Mouse (Mus musculus) ovary, postnatal 14 days (tissue): Measurements from ENCODE around the gene Gm14214.

Experiments
- DNase-seq: peaks from one replicate; pipeline ENCODE4 v3.0.0; 2022; ENCODE audit warnings: low spot score

The Gm14214 gene

GRCm38 (mm10) chr2:154769930-154770329 is at the start of gene Gm14214:
Gm14214 (minus strand) TSS chr2:154770030.
- no peak for DNase-seq

- DNase-seq = no peak
Measured at GRCm38 (mm10) chr2:154818599-154818998, 48.8 kb upstream of the Gm14214 start.

GRCm38 (mm10) chr2:154817788-154818187 is 48.0 kb upstream of the Gm14214 start:
- DNase-seq = peak; percentile 27

GRCm38 (mm10) chr2:154817089-154817488 is 47.3 kb upstream of the Gm14214 start:
- no peak for DNase-seq

GRCm38 (mm10) chr2:154813426-154813825 is 43.6 kb upstream of the Gm14214 start:
- DNase-seq = no peak

- no peak for DNase-seq
Measured at GRCm38 (mm10) chr2:154810821-154811220, 41.0 kb upstream of the Gm14214 start.

- DNase-seq = no peak
Measured at GRCm38 (mm10) chr2:154809107-154809762, 39.4 kb upstream of the Gm14214 start.

GRCm38 (mm10) chr2:154807689-154808088 is 37.9 kb upstream of the Gm14214 start:
- no peak for DNase-seq

- no peak for DNase-seq
Measured at GRCm38 (mm10) chr2:154803845-154804244, 34.0 kb upstream of the Gm14214 start.

GRCm38 (mm10) chr2:154803372-154803771 is 33.5 kb upstream of the Gm14214 start:
- DNase-seq = no peak

GRCm38 (mm10) chr2:154791661-154792642 is 22.1 kb upstream of the Gm14214 start:
- peak; percentile 60 for DNase-seq

- peak; percentile 93 for DNase-seq
Measured at GRCm38 (mm10) chr2:154790656-154791483, 21.0 kb upstream of the Gm14214 start, which contains the start of the genes Raly and a. Raly (plus strand) TSS chr2:154791096. a (plus strand) TSS chr2:154791402.

GRCm38 (mm10) chr2:154789977-154790655 is 20.3 kb upstream of the Gm14214 start:
- no peak for DNase-seq

GRCm38 (mm10) chr2:154789381-154789780 is 19.6 kb upstream of the Gm14214 start:
- no peak for DNase-seq

GRCm38 (mm10) chr2:154786776-154787175 is 16.9 kb upstream of the Gm14214 start:
- no peak for DNase-seq

- DNase-seq = no peak
Measured at GRCm38 (mm10) chr2:154786187-154786586, 16.4 kb upstream of the Gm14214 start.

- no peak for DNase-seq
Measured at GRCm38 (mm10) chr2:154785284-154785683, 15.5 kb upstream of the Gm14214 start.

GRCm38 (mm10) chr2:154782856-154783650 is 13.2 kb upstream of the Gm14214 start:
- DNase-seq = no peak

- no peak for DNase-seq
Measured at GRCm38 (mm10) chr2:154782361-154782760, 12.5 kb upstream of the Gm14214 start.

- DNase-seq = no peak
Measured at GRCm38 (mm10) chr2:154779648-154780047, 9.8 kb upstream of the Gm14214 start.

- DNase-seq = no peak
Measured at GRCm38 (mm10) chr2:154776496-154776895, 6.7 kb upstream of the Gm14214 start.
